Mouse (Mus musculus) granulocyte monocyte progenitor cell, adult 5-6 weeks (primary cell): ENCODE data around the gene Gm17402. TPM values are rescaled to one million over a fixed set of nuclear protein-coding genes. Genes with fewer than 3 reads are reported as not detected.

ENCODE experiments used
- total RNA-seq, 2 experiments: library from RNA; stranded (forward) in 1 of 2; stranded (reverse) in 1 of 2; fragments of 200-712, 200-1000 nt in 1 of 2; fragments of >200 nt in 1 of 2; fragmentation: Nextera tagmentation in 1 of 2; gene quantifications; 2 replicates each; pipeline ENCODE4 v1.2.3; 2014 to 2017

The Gm17402 gene
- total RNA-seq, 2 experiments from 2014 or later: not detected

Other genes with a start within 250 kb of the Gm17402 start
- gene Mlf1, start 1.1 kb downstream of the Gm17402 start, total RNA-seq (2014; fragmentation: Nextera tagmentation): 1.6 TPM in 1 of 2 replicates, not detected in the other
- gene Mlf1, start 1.1 kb downstream of the Gm17402 start, total RNA-seq (2017): 0.72 and 1.0 TPM in 2 replicates
- gene Gfm1, start 54.9 kb upstream of the Gm17402 start, total RNA-seq (2014; fragmentation: Nextera tagmentation): 34.3 and 44.6 TPM in 2 replicates
- gene Gfm1, start 54.9 kb upstream of the Gm17402 start, total RNA-seq (2017): 59.4 and 108 TPM in 2 replicates
- 37.1 and 43.1 TPM in 2 replicates for gene Lxn, start 88.8 kb upstream of the Gm17402 start, total RNA-seq (2014; fragmentation: Nextera tagmentation)
- 15.1 and 22.8 TPM in 2 replicates for gene Lxn, start 88.8 kb upstream of the Gm17402 start, total RNA-seq (2017)
- gene Rarres1, start 140.4 kb upstream of the Gm17402 start, total RNA-seq (2014; fragmentation: Nextera tagmentation): not detected in 2 replicates
- 0.15 and 0.26 TPM in 2 replicates for gene Rarres1, start 140.4 kb upstream of the Gm17402 start, total RNA-seq (2017)
- gene Mfsd1, start 207.6 kb upstream of the Gm17402 start, total RNA-seq (2014; fragmentation: Nextera tagmentation): 41.5 and 51.5 TPM in 2 replicates
- gene Mfsd1, start 207.6 kb upstream of the Gm17402 start, total RNA-seq (2017): 167 and 180 TPM in 2 replicates